Mouse (Mus musculus): ENCODE measurements around the gene Olfr855.

Olfr855 gene

DNA sequence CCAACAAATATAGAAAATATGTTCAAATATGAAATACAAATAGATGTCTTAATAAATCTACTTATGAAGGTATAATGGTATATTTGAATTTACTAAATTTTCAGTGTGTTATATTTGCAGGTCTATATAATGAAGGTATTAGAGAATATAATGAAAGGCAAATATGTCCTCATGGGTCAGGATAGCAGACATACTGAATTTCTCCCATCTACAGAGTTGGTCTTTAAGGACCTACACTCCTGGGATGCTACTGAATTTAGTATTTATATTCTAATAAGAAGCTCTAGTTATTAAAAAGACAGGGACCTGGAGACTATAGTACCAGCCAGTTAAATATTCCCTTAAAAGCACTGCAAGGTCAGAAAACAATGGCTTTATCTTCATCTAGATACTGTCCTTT is at the start of gene Olfr855:
Olfr855 (plus strand) TSS at position 301 of the 400 bp plus-strand sequence.
- DNase-seq (ENCODE audit: low read depth): no peak

DNA sequence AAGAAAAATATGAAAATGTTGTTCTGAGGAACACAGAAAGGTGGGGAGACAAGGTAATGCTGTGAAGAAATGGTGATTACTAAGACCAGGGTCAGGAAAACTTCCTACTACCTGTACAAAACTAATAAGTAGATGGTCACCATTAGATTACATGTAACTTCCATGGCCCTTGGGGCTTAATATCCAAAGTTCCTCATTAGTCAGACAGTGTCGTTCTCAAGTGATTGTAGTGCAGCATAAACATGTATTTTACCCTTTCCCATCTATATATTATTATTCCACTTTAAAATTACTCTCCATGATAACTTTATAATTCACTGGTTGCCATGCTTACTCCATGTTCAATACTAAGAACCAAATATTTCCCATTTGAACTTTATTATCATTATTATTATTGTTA is 41.4 kb upstream of the Olfr855 start, which contains the start of gene Olfr853:
Olfr853 (minus strand) TSS at position 101 of the 400 bp plus-strand sequence.
- no peak for DNase-seq (ENCODE audit: low read depth)

DNA sequence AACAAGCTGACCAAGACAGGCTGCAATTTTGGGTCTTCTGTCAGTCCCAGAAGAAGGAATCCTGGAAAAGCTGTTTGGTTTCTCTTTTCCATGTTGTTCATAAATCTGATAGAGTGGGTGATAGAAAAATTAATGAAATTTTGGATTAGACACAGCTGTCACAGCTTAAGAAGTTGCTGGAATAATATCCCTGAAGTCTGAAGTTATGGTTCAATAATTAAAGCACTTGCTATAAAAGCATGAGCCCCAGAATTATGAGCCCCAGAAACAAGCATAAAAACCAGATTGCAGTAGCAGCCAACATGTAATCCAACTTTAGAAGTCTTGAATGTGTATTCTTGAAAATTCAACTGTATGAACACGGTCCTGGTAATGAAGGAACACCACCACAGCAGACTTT is 15.1 kb upstream of the Olfr855 start, which contains the start of gene Olfr854:
Olfr854 (minus strand) TSS at position 101 of the 400 bp plus-strand sequence.
- DNase-seq (ENCODE audit: low read depth): no peak

DNA sequence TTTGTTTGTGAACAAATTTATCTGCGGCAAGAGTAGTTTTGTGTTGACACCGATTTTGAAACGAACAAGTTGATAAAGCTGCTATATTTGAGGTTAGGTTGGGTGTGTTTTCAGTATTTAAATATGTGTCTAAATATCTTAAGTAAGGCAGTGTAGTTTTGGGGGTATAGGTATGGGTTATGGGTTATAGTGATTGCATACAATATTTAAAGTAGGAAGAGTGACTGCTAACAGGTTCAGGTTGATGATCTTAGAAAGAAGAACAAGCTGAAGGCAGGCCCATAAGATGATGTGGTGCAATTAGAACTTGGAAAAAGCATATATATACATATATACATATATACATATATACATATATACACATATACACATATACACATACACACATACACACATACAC is 38.9 kb downstream of the Olfr855 start:
- DNase-seq (ENCODE audit: low read depth): peak; percentile 13

DNA sequence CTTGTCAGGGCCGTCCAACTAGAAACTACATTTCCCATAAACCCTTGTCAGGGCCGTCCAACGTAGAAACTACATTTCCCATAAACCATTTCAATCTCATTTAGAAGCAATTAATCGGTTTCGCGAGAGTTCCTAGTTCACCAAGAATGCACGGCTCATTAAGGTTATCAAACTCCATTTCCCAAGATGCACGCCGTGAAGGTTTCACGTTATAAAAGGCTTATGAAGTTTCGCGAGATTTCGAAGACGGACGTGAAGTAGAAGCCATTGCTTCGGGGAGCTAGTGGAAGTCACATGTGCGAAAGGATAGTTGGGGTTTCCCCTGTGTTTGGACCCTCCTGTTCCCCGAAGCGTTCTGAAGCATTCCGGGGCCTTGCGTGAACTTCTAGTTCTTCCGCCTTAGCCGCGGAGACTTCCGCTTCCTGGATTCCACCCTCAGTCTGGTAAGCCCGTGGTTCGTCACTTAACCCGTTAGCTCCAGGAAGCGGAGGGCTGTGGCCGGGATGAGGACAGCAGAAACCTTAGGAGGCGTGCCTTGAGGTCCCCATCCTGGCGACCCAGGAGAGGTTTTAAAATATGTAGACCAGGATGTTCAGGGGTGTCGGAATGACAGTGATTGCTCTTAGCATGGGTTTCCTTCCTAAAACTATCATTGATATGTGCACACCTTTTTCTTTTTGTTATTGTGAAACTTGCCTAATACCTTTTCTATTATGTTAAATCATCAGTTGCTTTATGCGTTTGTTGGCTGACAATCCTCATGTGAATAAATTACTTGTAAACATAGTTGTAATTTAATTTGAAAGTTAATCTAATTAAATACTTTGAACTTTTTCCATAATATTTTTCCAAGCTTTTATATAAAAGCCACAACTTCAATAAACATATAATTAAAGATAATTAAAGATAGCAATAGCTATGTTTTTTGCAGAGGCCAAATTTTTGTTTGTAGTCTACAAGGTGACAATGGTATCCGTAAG is 39.7 kb downstream of the Olfr855 start, which contains the start of gene Zfp317:
Zfp317 (plus strand) TSS at position 260 of the 980 bp plus-strand sequence.
- peak; percentile 99 for DNase-seq (ENCODE audit: low read depth)

DNA sequence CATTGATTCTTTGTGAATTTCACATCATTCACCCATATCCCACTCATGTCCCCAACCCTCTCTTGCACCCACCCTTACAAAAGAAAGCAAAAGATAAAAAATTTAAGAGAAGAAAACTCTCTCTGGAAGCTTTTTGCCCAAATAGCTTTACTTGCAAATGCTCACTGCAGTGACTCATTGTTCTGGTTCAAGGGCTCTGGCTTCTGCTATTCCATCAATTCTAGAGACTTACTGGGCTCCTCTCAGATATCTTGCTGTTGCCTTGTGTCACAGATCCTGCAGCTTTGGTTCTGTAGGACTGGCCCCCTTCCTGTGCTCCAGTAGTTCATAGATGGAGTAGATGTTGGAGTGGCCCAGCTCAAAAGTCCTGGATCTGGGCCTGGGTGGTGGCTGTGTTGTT is 47.2 kb downstream of the Olfr855 start:
- DNase-seq (ENCODE audit: low read depth): no peak

Measured in induced T-regulatory cell, adult 2 months (primary cell).